Mouse (Mus musculus) ovary, adult 18-20 months (tissue): ENCODE measurements around the gene Camk2d.
A peak's percentile ranks its signal among the peaks of the same experiment; 100 is the strongest.

Experiments
- DNase-seq: peaks from one replicate; pipeline ENCODE4 v3.0.0; 2022; ENCODE audit warnings: low spot score, mixed read lengths

Gene Camk2d

DNA sequence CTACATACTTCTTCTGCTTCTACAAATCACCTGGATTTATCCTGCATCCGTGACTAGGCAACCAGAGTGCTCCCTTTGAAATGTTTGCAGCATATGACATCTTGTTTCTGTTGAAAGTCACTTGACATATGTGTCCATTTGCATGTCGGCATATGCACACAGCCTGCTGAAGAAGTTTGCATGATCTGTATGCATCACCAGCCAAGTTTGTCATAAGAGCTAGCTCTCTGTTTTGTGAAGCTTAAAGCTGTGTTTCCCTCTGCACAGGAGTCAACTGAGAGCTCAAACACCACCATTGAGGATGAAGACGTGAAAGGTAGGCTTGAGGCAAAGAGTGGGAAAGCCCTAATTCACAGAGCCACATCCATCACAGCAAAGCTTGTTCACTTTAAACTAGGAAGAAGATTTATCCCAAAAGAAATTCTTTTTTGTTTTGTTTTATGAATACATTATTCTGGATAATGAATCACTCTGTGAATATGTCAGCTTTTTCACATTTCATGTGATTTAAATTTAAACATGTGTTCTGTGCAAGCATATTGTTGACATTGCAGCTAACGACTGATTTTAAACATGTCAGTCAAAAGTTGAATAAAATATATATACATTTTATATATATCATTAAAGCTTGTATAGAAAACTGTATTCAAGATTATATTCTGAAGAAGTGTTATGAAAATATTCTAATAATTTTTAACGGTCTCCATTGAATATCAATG, 214.4 kb downstream of the Camk2d start:
- DNase-seq, result no peak

DNA sequence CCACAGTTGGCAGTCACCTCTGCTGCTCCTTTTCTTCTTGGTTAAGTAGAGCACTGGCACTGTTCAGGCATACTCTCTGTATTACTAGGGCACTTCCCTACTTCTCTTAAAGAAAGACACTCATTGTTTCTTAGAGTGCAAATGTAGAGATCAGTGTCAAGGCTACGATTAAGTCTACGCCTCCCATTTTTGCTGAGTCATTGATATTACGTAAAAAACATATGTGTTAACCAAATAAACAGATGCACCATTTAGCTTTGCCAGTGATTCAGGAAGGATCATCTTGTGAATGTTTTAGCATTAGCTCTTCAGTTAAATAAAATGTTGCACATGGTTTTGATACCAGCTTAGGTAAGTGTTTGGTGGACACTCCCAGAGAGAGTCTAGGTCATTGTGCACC, 215.5 kb downstream of the Camk2d start:
- no peak for DNase-seq

DNA sequence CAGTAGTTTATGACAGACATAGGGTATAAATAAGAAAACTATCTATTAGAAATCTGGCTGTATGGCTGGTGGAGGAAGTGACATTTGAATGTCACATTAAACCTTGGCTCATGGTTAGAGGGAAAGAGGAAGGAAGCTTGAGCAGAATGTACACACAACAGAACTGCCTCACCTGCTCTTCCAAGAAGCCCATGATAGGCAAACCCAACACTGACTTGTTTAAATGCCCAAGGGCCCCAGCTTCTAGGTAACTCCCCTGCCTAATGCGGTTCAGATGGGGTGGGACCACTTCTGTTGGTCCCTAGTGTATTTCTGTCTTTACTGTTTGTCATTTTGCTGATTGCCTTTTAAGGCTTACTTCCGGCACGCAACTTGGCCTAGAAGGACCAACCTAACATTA, 226.3 kb downstream of the Camk2d start:
- no peak for DNase-seq

DNA sequence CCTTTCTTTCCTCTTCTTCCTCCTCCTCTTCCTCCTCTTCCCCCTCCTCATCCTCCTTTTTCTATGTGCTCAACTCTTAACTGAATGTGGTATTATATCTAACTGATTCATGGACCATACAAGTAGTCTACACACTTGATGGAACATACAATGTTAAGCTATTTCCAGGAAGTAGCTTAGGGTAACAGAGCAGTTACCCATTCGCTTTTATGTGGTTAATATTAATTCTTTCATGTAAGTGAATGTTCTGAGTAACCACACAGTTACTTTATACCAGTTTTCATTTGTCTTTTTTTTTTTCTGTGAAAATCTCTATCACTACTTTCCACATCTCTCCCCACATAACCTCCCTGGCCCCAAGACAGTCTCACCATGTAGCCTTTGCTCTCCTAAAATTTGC, 228.8 kb downstream of the Camk2d start:
- no peak for DNase-seq

DNA sequence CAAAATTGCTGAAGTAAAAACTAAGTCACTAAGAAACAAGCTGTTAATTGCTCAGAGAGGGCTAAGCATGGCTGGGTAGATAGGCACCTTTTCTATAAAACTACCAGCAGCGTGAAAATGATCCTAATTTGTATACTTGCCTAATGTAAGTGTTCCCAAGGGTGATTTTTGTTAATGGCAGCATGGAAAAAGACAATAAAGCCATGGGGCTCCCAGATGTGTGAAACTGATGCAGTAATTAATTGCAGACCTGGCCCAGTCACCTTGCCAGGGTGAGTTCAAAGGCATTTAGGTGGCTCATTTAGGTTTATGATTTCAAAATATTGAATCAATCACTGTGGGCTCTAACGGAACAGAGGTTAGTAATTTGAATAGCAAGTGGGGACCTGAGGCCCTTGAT, 230.1 kb downstream of the Camk2d start:
- no peak for DNase-seq

DNA sequence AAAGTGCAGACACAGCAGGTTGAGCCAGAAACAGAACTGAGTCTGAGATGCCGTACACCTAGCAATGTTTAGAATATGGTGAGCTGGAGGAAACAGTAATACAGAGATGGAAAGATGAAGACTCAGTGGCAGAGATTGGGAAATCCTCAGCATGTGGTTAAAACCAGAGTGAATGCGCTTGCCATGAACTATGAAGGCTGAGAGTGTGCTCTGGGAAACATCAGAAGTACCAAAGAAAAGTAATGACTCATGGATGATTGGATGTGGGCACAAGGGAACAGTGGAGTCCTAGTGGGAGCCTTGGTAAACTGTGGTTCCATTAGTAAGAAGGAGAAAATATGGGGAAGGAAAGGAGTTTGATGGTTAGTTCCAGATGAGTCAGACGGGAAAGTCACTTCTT, 231.8 kb downstream of the Camk2d start:
- no peak for DNase-seq

DNA sequence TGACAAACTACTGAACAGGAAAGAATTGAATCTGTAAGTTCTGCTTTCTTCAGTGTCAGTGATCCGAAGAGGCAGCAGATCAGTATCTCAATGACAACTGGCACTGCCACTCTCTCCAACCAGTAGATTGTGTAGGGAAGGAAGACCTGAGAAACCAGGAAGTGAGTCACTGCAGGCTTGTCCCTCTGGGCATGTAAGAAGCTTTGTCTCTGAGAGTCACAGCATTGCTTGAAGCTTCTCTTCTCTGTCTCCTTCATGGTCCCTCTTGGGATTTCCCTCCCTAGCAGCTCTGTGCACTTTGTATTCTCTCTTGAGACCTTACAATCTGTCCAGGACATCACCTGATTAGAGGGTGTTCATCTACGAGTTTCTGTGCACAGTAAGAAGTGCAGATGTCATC, 233.7 kb downstream of the Camk2d start:
- no peak for DNase-seq

DNA sequence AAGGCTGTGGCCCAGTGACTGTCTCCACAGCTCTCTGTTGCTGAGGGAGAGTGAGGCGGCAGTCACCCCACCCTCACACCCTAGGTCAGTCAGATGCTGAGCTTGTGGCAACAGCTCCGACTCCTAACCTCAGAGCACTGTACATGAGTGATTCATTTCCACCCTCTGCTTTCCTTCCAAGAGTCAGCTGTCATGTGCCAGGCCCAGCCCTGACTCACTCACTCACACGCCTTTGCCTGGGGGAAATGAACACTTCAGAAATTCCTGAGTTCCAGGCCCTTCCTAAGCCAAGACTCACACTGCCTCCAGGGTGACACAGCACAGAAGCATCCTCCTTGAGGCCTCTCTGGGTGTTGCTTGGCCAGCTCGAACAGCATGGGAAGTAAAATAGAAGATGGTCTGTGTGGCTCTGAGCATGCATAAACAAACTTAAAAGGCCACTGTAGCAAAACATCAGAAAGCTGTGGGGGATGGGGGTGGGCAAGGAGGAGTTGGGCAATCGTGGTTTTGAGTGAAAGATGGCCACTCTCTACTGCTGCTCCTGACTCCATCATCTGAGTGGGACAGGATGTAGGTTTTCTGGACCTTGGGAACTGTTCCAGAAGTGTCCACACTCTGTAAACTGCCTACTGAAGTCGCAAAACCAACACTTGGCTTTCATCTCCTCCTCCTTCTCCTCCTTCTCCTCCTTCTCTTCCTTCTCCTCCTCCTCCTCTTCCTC, 235.5 kb downstream of the Camk2d start:
- DNase-seq, result peak; percentile 41

DNA sequence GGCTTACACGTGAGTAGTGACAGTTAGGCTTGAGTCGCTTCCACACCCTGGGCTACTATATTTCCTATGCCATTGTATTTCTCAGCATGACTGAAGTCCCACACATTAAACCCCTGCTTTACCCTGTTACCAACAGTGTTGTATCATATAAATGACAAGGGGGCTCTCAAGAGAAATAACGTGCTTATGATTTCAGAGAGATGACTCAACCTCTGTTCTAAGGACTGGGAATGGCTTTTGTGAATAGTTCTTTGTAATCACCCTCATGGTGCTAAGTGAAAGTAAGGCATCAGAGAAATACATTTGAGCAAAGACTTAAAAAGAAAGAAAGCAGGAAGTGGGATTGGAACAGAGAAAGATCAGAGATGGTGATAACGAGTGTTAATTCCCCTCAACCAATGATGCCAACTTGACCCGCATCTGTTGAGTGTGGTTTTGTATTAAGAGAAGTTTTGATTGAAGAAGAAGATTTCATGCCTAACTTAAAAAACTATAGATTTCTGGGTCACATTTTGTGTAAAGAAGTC, 238.6 kb downstream of the Camk2d start:
- DNase-seq, result no peak

DNA sequence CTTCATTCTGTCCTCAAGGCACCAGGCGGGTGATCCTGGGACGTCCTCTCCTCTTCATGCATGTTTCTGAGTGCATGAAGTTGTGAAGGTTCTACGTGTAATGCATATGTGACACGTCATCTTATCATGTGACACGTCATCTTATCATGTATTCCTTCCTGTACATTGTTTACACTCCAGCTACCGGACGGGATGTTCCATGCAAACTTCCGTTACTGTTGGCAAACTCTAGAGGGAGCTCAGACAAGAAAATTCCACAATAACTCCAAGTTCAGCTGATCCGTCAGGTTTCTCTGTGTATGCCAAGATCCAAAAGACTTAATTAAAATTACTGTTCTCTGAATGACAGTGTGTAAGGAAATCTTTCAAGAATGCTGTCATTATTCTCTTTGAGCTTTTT, 246.7 kb downstream of the Camk2d start:
- DNase-seq, result no peak

DNA sequence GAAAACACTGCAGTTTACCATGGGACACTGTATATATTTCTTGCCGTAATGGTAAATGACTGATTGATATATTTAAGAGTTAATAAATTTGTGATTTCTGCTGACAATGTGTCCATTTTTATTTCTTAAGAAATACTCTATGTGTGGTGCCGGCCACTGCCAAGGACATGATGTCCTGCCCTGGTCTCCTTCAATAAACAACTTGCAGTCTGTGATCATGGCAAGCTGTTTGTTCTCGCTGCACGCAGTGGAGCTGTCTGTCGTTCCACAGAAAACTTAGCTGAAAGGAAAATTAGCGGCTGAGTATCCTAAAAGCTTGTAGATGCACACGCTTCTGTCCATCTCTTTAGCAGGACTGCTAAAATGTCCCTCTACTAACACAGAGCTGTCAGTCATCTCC, 248.7 kb downstream of the Camk2d start:
- no peak for DNase-seq

DNA sequence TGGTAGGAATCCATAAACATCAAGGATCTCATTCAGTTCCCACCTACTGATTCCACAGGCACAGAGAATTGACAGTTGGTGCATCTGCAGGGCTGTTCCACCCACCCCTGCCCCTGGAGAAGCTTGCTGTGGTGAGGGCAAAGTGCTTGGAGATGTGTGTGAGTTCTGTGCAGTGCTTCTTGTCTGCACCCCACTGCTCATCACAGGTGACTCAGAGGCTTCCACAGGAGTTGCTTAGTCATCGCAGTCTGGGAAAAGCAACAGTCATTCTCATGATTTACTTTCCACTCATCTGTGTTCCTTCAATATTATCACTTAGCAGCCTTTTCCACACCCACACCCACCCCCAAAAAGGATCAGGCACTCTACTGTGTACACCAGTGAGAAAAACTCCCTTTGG, 252.0 kb downstream of the Camk2d start:
- no peak for DNase-seq

DNA sequence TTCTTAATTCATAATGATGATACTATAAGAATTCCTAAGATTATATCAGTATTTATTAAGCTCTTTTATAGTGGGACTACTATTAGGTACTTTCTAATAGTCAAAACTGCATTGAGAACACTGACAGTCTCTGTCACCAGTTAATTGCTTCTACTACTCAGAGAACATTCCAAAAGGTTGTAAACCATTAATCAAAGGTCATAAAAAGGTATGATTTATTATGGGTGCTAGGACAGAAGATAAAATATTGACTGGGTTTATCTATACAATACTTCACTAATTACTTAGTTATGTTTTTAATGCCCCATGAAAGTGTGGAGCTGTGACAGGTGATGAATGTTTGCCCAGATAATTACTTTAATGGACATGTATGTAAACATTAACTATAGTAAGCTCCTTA, 264.3 kb downstream of the Camk2d start:
- no peak for DNase-seq

DNA sequence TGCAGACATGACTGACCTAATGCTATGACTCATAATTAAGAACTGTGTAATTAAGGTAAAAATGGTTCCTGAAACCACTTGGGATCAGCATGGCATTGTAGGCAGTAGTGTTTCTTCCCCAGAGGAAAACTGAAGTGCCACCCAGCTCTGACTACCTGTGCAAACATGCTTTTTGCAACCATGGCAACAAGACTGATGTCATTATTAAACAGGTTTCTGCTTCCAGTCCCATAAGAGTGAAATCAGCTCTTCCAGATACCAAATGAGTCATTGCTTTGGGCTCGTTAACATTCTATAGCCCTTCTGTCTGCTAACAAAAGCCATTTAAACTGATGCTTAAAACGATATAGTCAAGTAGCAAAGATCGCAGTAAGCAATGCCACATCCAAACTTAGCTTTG, 273.5 kb downstream of the Camk2d start:
- DNase-seq, result no peak

DNA sequence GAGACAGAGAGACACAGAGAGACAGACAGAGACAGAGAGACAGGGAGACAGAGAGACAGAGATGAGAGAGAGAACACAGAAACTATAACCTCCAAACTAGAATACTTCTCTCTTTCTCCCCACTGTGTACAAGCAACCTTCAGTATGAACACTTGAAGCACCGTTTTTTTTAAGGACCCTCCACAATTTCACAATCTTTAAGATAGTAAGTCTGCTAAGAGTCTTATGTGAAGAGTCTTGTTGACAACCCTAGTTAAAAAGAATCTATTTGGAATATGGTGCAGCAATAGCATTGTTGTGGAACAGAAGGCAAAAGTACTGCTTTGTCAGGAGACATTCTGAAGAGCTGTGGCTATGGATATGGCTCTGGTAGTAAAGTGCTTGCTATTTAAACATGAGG, 274.6 kb downstream of the Camk2d start:
- no peak for DNase-seq

DNA sequence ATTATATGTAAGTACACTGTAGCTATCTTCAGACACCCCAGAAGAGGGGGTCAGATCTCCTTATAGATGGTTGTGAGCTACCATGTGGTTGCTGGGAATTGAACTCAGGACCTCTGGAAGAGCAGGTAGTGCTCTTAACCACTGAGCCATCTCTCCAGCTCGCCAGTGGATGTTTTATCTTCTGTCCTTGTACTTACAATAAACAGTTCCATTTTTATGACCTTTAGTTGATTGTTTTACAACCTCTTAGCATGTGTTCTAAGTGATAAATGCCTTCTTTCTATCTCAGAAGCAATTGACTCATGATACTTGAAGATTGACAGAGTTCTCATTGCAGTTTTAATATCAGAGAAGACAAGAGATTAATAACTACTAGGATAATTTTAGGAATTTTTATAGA, 282.1 kb downstream of the Camk2d start:
- no peak for DNase-seq

DNA sequence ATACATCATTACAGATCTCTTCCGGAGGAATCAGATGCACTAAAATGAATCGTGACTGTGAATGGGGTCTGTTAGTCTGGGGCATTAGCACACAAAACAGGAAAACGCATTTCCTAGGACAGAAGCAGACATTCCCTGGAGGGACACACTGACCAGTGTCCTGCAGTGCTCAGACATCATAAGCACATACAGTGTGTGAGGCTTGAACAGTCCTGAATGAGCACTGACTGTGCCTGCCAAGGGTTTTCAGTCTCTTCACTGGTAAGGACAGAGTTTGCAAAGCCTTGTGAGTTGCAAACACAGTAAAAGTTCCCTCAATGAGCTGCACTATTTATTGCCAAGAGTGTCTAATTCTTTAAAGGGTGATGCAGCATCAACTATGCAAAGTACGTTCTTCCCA, 290.0 kb downstream of the Camk2d start:
- DNase-seq, result no peak

DNA sequence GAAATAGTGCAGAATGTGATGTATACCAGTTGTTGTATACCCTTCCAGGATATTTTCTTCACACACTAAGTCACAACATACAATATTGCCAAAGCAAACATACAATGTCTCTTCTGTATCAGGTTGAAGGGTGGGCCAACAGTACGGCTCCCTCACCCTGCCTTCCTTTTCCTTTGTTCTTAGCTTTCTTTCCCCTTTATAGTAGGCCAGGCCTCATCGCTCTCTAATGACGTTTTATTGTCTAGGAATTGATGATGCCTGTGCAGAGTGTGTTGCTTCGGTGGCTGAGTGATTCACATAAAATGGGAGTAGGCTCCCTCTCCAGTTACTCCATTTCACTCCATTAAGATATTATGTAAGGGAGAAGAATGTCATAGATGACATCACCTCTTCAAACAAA, 290.5 kb downstream of the Camk2d start:
- DNase-seq, result no peak
